Mouse (Mus musculus) naive thymus-derived CD4-positive, alpha-beta T cell, adult 5 months (primary cell): ENCODE results near the gene Utp4. TPM values are rescaled to one million over a fixed set of nuclear protein-coding genes. Genes with fewer than 3 reads are reported as not detected.

Source experiments
- polyA plus RNA-seq: library from polyadenylated mRNA; unstranded; fragments of 100-300 nt; shearing (Covaris generic); gene quantifications from one replicate; pipeline ENCODE4 v1.2.1, GENCODE M21; 2017

Utp4 gene
- 97.1 TPM for polyA plus RNA-seq

DNA sequence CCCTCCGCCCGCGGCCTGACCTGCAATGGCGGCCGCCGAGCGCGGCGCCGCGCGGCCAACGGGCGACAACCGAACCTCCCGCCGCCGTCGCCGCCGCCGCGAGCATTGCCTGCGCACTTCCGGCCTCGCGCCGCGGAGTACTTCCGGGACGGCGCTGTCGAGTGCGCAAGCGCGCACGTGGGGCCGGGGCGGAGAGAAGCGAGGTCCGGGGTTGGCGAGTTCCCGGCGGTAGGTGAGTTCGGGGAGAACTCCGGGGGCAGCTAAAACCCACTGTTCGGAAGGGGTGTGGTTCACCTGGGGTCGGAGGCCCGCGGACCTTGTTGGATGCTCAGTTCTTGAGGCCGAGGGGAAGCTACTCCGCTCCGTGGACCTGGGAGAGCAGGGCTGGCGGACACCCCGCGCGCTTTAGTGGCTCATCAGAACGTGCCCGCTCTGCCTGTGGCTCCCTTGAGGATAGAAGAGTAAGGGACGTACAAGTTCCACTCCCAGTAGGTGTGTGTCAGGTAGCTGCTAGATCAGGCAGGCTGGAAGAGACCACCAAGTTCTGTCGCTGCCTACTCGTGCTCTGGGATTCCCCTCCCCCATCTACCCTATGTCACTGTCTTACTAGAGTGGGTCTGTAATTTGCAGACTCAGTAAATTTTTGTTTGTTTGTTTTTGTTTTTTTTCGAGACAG is at the start of gene Utp4:
Gene Utp4 (plus strand): TSS at position 156 of the 676 bp plus-strand sequence.

DNA sequence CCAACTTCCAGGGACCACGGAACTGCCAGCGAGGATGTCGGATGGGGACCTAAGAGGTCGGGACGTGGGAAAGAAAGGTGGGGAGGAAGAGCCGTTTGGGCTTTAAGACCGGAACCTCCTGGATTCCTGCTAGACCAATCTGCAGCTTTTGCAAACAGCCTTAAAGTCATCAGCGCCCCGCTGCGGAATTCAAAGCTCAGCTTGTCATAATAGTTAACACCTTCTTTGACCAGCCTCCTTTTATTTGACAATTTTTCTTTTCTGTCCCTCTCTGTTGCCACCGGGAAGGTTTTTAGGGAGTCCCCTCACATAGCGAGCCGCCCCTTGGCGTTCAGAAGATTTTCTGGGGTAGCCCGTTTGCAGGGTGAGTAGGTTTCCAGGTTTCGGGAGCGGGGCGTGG is 23.4 kb upstream of the Utp4 start, which contains the start of gene Has3:
Gene Has3 (plus strand): TSS at position 192 of the 400 bp plus-strand sequence.

DNA sequence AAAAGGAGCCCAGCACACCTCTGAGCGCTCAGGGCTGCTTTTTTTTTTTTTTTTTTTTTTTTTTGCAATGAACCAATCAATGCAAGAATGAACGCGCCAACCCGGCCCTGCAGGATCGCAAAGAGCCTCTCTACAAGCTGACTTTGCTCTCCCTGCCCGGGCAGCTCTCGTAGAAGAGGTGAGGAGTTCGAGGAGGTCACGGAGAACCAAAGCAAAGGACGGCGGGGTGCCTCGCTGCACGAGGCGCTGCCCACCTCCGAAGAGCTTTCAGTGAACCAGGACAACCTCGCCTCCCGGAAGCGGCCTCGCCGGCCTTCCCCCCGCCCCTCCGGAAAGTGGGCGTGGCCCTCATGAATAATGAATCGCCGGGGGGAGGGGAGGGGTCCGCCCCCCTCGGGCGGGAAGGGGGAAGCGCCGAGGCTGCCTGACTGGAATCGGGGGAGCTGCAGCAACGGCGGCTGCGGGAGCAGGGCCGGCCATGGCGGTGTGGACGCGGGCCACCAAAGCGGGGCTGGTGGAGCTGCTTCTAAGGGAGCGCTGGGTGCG is 42.0 kb downstream of the Utp4 start, which contains the start of gene Sntb2:
Gene Sntb2 (plus strand): TSS at position 427 of the 546 bp plus-strand sequence.

Other genes with a start within 250 kb of the Utp4 start
- gene Tango6, start 210.6 kb upstream of the Utp4 start, polyA plus RNA-seq, result 17.9 TPM
- gene Has3, start 23.4 kb upstream of the Utp4 start, polyA plus RNA-seq, result not detected
- gene Sntb2, start 42.1 kb downstream of the Utp4 start, polyA plus RNA-seq, result 8.3 TPM
- gene Vps4a, start 137.6 kb downstream of the Utp4 start, polyA plus RNA-seq, result 59.3 TPM
- gene Pdf, start 155.0 kb downstream of the Utp4 start, polyA plus RNA-seq, result 13.1 TPM
- 55.0 TPM for gene Cog8, start 163.1 kb downstream of the Utp4 start, polyA plus RNA-seq
- 61.7 TPM for gene Nip7, start 163.2 kb downstream of the Utp4 start, polyA plus RNA-seq
- gene Tmed6, start 172.0 kb downstream of the Utp4 start, polyA plus RNA-seq, result not detected
- 34.9 TPM for gene Terf2, start 202.9 kb downstream of the Utp4 start, polyA plus RNA-seq